Mouse (Mus musculus) hindbrain, postnatal 0 days (tissue): ENCODE data around the gene Slc6a20a. TPM values are rescaled to one million over a fixed set of nuclear protein-coding genes. Genes with fewer than 3 reads are reported as not detected.

Source experiments
- ATAC-seq: fragments of 200-750 bp; cut with Nextera tagmentation; 2 replicates; pipeline ENCODE4 v1.8.0; 2017; ENCODE audit warnings: mild to moderate bottlenecking, moderate TSS enrichment, moderate library complexity
- DNase-seq: peaks from one replicate; pipeline ENCODE4 v3.0.0-alpha.2; 2015; ENCODE audit warnings: low spot score
- H3K27ac ChIP-seq: fragments of 300-500 bp; sonication (generic); 2 replicates; pipeline ENCODE4 v1.5.1; 2014; ENCODE audit warnings: mild to moderate bottlenecking
- H3K27me3 ChIP-seq: fragments of 300-500 bp; sonication (generic); 2 replicates; pipeline ENCODE4 v1.6.1; 2014; ENCODE audit warnings: low read length, mixed read lengths; ENCODE audit not compliant: insufficient read depth
- H3K36me3 ChIP-seq: fragments of 300-500 bp; sonication (generic); 2 replicates; pipeline ENCODE4 v1.6.1; 2014; ENCODE audit warnings: low read length, mixed read lengths; ENCODE audit not compliant: insufficient read depth
- H3K4me1 ChIP-seq: fragments of 300-500 bp; sonication (generic); 2 replicates; pipeline ENCODE4 v1.6.1; 2014; ENCODE audit warnings: antibody characterized with exemption, low read length, mixed read lengths; ENCODE audit not compliant: insufficient read depth
- H3K4me2 ChIP-seq: fragments of 300-500 bp; sonication (generic); 2 replicates; pipeline ENCODE4 v1.6.1; 2014; ENCODE audit warnings: low read depth, mild to moderate bottlenecking, low read length, moderate library complexity, mixed read lengths
- H3K4me3 ChIP-seq: fragments of 300-500 bp; sonication (generic); 2 replicates; pipeline ENCODE4 v1.5.1; 2014; ENCODE audit warnings: low read length
- H3K9ac ChIP-seq: fragments of 300-500 bp; sonication (generic); replicated peaks from 2 replicates; pipeline ENCODE4 v1.6.1; 2014; ENCODE audit warnings: mild to moderate bottlenecking, low read length, moderate library complexity, mixed read lengths
- H3K9me3 ChIP-seq: fragments of 300-500 bp; sonication (generic); 2 replicates; pipeline ENCODE4 v1.6.1; 2016; ENCODE audit warnings: low read length, mixed read lengths
- CTCF ChIP-seq: IDR thresholded peaks from 2 replicates; pipeline ENCODE4 v1.5.1; 2016; ENCODE audit warnings: antibody characterized with exemption, control low read depth, low read depth
- WGBS: fragments of 180-500 bp; shearing (Covaris S2); extraction: QIAGEN DNeasy Blood & Tissue Kit; methylation state at CpG from one replicate; pipeline ENCODE4 v1.1.7; 2014; 5-methylcytosine and 5-hydroxymethylcytosine counted together
- polyA plus RNA-seq: library from polyadenylated mRNA; unstranded; fragments of >200 nt; fragmentation: Nextera tagmentation; extraction: Ambion mirVana; gene quantifications from 2 replicates; pipeline ENCODE4 v1.2.1, GENCODE M21; 2015
- total RNA-seq: library from RNA; depleted of rRNA; stranded (reverse); fragments of >200 nt; gene quantifications from 2 replicates; pipeline ENCODE4 v1.2.3, GENCODE M21; 2014; rRNA removed

Gene Slc6a20a
- total and polyA plus RNA-seq, 2 experiments from 2014 or later: 38.6 to 60.8 TPM

GRCm38 (mm10) chr9:123601529-123601928 is 77.2 kb downstream of the Slc6a20a start:
- no peak for TF ChIP-seq CTCF
- Histone ChIP-seq H3K27me3 (no peaks in the 10 kb centered on the region), H3K27ac (no peak overlapping the region), H3K4me1 (no peaks in the 10 kb centered on the region), H3K4me2 (no peak overlapping the region), H3K36me3 (no peaks in the 10 kb centered on the region; the same call in 1 of the 2 replicates), H3K9me3 (no peaks in the 10 kb centered on the region), H3K4me3 (no peak overlapping the region), H3K9ac (no peak overlapping the region)
- DNase-seq (no peak), ATAC-seq (no peak)
- WGBS: 74% methylated on average over 1 of the region's 1 CpGs

DNA sequence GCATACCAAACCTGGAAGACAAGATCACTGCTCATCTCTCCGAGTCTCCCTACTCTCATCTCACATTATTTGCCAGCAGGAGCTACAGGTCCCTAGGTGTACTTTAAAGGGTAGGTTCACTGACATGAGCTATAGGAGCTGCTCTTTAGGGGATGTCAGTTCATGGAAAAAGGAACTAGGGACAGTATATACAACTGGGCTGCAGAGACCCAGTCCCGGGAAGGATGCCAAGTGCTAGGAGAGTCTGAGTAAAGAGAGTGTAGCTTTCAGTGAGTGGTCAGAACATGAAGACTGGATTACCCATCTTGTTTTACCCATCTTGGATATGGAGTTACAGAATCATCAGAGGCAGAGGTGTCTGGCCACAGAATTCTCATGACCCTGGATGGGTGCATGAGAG is 81.3 kb downstream of the Slc6a20a start:
- Histone ChIP-seq H3K4me2 (no peak overlapping the region), H3K27ac (no peak overlapping the region), H3K4me3 (no peak overlapping the region), H3K27me3 (no peaks in the 10 kb centered on the region), H3K36me3 (peaks cover 7% of the 10 kb centered on the region), H3K9me3 (no peaks in the 10 kb centered on the region), H3K4me1 (no peaks in the 10 kb centered on the region), H3K9ac (no peak overlapping the region)
- no peak for TF ChIP-seq CTCF
- DNase-seq: no peak
- no peak for ATAC-seq
- WGBS: 95% methylated on average over 2 of the region's 2 CpGs

GRCm38 (mm10) chr9:123596910-123597309 is 81.8 kb downstream of the Slc6a20a start:
- WGBS: 89% methylated on average over 2 of the region's 2 CpGs
- no peak overlapping the region for H3K4me2 ChIP-seq
- peaks cover 7% of the 10 kb centered on the region for H3K36me3 ChIP-seq
- no peak overlapping the region for H3K27ac ChIP-seq
- H3K4me1 ChIP-seq: no peaks in the 10 kb centered on the region
- no peak for DNase-seq
- no peak overlapping the region for H3K4me3 ChIP-seq
- ATAC-seq: no peak
- H3K27me3 ChIP-seq: no peaks in the 10 kb centered on the region
- H3K9me3 ChIP-seq: no peaks in the 10 kb centered on the region
- no peak for TF ChIP-seq CTCF
- H3K9ac ChIP-seq: no peak overlapping the region

DNA sequence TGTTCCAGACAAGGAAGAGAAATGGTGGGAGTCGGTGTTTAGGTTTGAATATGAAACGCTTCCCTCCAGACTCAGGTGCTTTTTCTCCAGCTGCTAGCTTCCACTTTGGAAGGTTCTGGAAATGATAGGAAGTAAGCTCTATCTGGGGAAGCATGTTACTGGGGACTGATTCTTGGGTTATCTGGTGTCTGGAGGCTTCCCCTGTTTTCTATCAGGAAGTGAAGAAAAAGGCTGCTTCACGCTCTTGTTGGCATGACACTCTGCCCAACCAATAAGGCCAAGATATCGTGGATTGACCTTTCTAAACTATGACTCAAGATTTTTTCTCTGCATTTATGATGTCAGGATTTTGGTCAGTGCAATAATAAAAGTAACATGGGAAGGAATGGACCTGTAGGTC is 83.5 kb downstream of the Slc6a20a start:
- H3K27ac ChIP-seq: no peak overlapping the region
- H3K36me3 ChIP-seq: peaks cover 7% of the 10 kb centered on the region
- no peak for DNase-seq
- no peaks in the 10 kb centered on the region for H3K27me3 ChIP-seq
- no peak overlapping the region for H3K4me3 ChIP-seq
- no peak for ATAC-seq
- H3K9me3 ChIP-seq: no peaks in the 10 kb centered on the region
- H3K4me1 ChIP-seq: no peaks in the 10 kb centered on the region
- TF ChIP-seq CTCF: no peak
- no peak overlapping the region for H3K9ac ChIP-seq
- 95% methylated on average over 4 of the region's 4 CpGs for WGBS
- H3K4me2 ChIP-seq: no peak overlapping the region

DNA sequence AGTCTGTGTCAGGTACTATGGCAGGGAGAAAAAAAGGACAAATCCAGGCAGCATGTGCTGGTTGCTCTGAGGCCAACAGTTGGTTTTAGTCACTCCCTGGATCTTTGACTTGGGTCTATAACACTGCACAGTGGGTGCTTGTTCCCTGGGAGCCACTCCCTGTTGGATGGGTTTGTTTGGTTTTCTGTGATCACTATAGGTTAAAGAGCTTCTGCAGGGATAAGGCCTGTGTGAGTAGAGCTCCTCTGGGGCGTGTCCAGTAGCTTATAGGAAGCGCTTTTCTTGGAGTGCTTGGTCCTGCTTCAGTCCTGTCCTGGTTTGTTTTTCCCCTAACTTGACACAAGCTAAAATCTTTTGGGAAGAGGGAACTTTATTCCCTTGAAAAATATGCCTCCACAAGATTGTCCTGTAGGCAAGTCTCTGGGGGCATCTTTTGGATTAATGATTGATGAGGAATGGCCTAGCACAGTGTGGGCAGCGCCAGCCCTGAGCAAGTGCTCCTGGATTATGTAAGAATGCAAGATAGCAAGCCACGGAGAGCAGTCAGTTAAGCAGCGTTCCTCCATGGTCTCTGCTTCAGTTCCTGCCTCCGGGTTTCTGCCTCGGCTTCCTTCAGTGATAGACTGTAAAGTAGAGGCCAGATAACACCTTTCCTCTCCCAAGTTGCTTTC is 89.3 kb downstream of the Slc6a20a start:
- Histone ChIP-seq H3K36me3 (peaks cover 19% of the 10 kb centered on the region; the same call in 1 of the 2 replicates), H3K4me2 (no peak overlapping the region), H3K4me1 (no peaks in the 10 kb centered on the region), H3K27ac (no peak overlapping the region), H3K9me3 (no peaks in the 10 kb centered on the region), H3K4me3 (no peak overlapping the region), H3K9ac (no peak overlapping the region), H3K27me3 (no peaks in the 10 kb centered on the region)
- DNase-seq (no peak), ATAC-seq (no peak)
- no peak for TF ChIP-seq CTCF
- WGBS: 87% methylated on average over 7 of the region's 7 CpGs

Other genes with a start within 250 kb of the Slc6a20a start
- gene Limd1, start 200.2 kb downstream of the Slc6a20a start, total RNA-seq: 29.7 and 30.3 TPM in 2 replicates
- 11.1 and 11.4 TPM in 2 replicates for gene Limd1, start 200.2 kb downstream of the Slc6a20a start, polyA plus RNA-seq
- gene Sacm1l, start 149.1 kb downstream of the Slc6a20a start, total RNA-seq: 24.8 and 32.2 TPM in 2 replicates
- gene Sacm1l, start 149.1 kb downstream of the Slc6a20a start, polyA plus RNA-seq: 37.1 and 39.7 TPM in 2 replicates
- gene Slc6a20b, start 46.3 kb downstream of the Slc6a20a start, total RNA-seq: 0.14 and 0.68 TPM in 2 replicates
- gene Slc6a20b, start 46.3 kb downstream of the Slc6a20a start, polyA plus RNA-seq: 0.44 and 0.45 TPM in 2 replicates
- gene Ccr9, start 446 bp downstream of the Slc6a20a start, total RNA-seq: 0.10 and 0.90 TPM in 2 replicates
- 0.35 and 0.55 TPM in 2 replicates for gene Ccr9, start 446 bp downstream of the Slc6a20a start, polyA plus RNA-seq
- gene Lztfl1, start 38.8 kb upstream of the Slc6a20a start, total RNA-seq: 18.6 and 21.4 TPM in 2 replicates
- 43.3 and 49.0 TPM in 2 replicates for gene Lztfl1, start 38.8 kb upstream of the Slc6a20a start, polyA plus RNA-seq
- gene Cxcr6, start 127.6 kb upstream of the Slc6a20a start, total RNA-seq: not detected in 2 replicates
- 0.18 TPM in 1 of 2 replicates, not detected in the other for gene Cxcr6, start 127.6 kb upstream of the Slc6a20a start, polyA plus RNA-seq
- gene Fyco1, start 173.0 kb upstream of the Slc6a20a start, total RNA-seq: 10.1 and 11.9 TPM in 2 replicates
- 8.2 and 8.6 TPM in 2 replicates for gene Fyco1, start 173.0 kb upstream of the Slc6a20a start, polyA plus RNA-seq
- gene Xcr1, start 183.1 kb upstream of the Slc6a20a start, total RNA-seq: not detected in 2 replicates
- gene Xcr1, start 183.1 kb upstream of the Slc6a20a start, polyA plus RNA-seq: 0.05 and 0.10 TPM in 2 replicates